Mouse (Mus musculus) limb, embryonic 14.5 days (tissue): ENCODE measurements at regions not wholly inside any gene's neighbourhood (a gene's known extent, or its start where the extent isn't known, plus 50 kb on each side); places are given as distances from the start of the nearest gene placed in this dataset.
"Not testable (repeated sequence)": the region's sequence is repeated elsewhere in the genome, so short reads cannot be mapped to it uniquely, and the experiment has no call there.

Experiments
- ATAC-seq: fragments of 200-750 bp; cut with Nextera tagmentation; 2 replicates; pipeline ENCODE4 v1.8.0; 2017; ENCODE audit warnings: low read depth, moderate number of reproducible peaks, moderate TSS enrichment; ENCODE audit not compliant: low FRiP score
- DNase-seq: peaks from one replicate; pipeline ENCODE4 v3.0.0-alpha.2; 2015; ENCODE audit warnings: low spot score
- H3K27ac ChIP-seq: fragments of 300-500 bp; sonication (generic); replicated peaks from 2 replicates; pipeline ENCODE4 v1.5.1; 2014; ENCODE audit warnings: low read depth, mild to moderate bottlenecking, low read length, moderate library complexity, mixed read lengths
- H3K27me3 ChIP-seq: fragments of 300-500 bp; sonication (generic); 2 replicates; pipeline ENCODE4 v1.6.1; 2014; ENCODE audit warnings: low read length, mixed read lengths; ENCODE audit not compliant: control insufficient read depth, insufficient read depth
- H3K36me3 ChIP-seq: fragments of 300-500 bp; sonication (generic); 2 replicates; pipeline ENCODE4 v1.6.1; 2014; ENCODE audit warnings: mild to moderate bottlenecking, low read length, moderate library complexity, mixed read lengths; ENCODE audit not compliant: control insufficient read depth, insufficient read depth
- H3K4me1 ChIP-seq: fragments of 300-500 bp; sonication (generic); 2 replicates; pipeline ENCODE4 v1.6.1; 2014; ENCODE audit warnings: antibody characterized with exemption, low read length, mixed read lengths; ENCODE audit not compliant: control insufficient read depth, insufficient read depth
- H3K4me2 ChIP-seq: fragments of 300-500 bp; sonication (generic); replicated peaks from 2 replicates; pipeline ENCODE4 v1.6.1; 2014; ENCODE audit warnings: low read depth, mild to moderate bottlenecking, low read length, moderate library complexity; ENCODE audit not compliant: severe bottlenecking
- H3K4me3 ChIP-seq: fragments of 300-500 bp; sonication (generic); replicated peaks from 2 replicates; pipeline ENCODE4 v1.5.1; 2014; ENCODE audit warnings: low read length
- H3K9ac ChIP-seq: fragments of 300-500 bp; sonication (generic); 2 replicates; pipeline ENCODE4 v1.6.1; 2014; ENCODE audit warnings: mild to moderate bottlenecking, low read depth, low read length, moderate library complexity; ENCODE audit not compliant: severe bottlenecking
- H3K9me3 ChIP-seq: fragments of 300-500 bp; sonication (generic); 2 replicates; pipeline ENCODE4 v1.6.1; 2016; ENCODE audit warnings: low read length; ENCODE audit not compliant: control insufficient read depth
- POLR2A ChIP-seq: fragments of 200-500 bp; IDR thresholded peaks from 2 replicates; pipeline ENCODE4 v1.8.0; 2012; ENCODE audit warnings: inconsistent platforms, mild to moderate bottlenecking, moderate library complexity, borderline replicate concordance; ENCODE audit not compliant: insufficient read depth, insufficient read length; ENCODE audit errors: extremely low read depth
- WGBS: fragments of 180-500 bp; shearing (Covaris S2); extraction: QIAGEN DNeasy Blood & Tissue Kit; methylation state at CpG from one replicate; pipeline ENCODE4 v1.1.7; 2014; 5-methylcytosine and 5-hydroxymethylcytosine counted together

GRCm38 (mm10) chr12:77894238-77894637 is 299.8 kb upstream of the Gm6657 start:
- Histone ChIP-seq H3K9me3 (no peaks in the 10 kb centered on the region), H3K4me2 (no peak overlapping the region), H3K9ac (no peak overlapping the region), H3K36me3 (no peaks in the 10 kb centered on the region), H3K4me1 (no peaks in the 10 kb centered on the region), H3K4me3 (no peak overlapping the region), H3K27me3 (no peaks in the 10 kb centered on the region), H3K27ac (no peak overlapping the region)
- no peak for DNase-seq
- no peak for TF ChIP-seq POLR2A
- ATAC-seq, result no peak

- H3K4me3 ChIP-seq, result no peak overlapping the region
- no peaks in the 10 kb centered on the region for H3K36me3 ChIP-seq
- no peaks in the 10 kb centered on the region for H3K4me1 ChIP-seq
- no peak overlapping the region for H3K27ac ChIP-seq
- H3K9ac ChIP-seq, result no peak overlapping the region
- no peaks in the 10 kb centered on the region for H3K27me3 ChIP-seq
- no peak for TF ChIP-seq POLR2A
- no peaks in the 10 kb centered on the region for H3K9me3 ChIP-seq
- no peak for ATAC-seq
- no peak for DNase-seq
- H3K4me2 ChIP-seq, result no peak overlapping the region
- WGBS, result 45% methylated on average over 2 of the region's 2 CpGs
Observed at GRCm38 (mm10) chr12:77895508-77895907, 298.5 kb upstream of the Gm6657 start.

GRCm38 (mm10) chr12:77898974-77899373 is 295.1 kb upstream of the Gm6657 start:
- 81% methylated on average over 2 of the region's 2 CpGs for WGBS
- H3K27ac ChIP-seq, H3K27me3 ChIP-seq, H3K4me1 ChIP-seq, H3K4me2 ChIP-seq, H3K9ac ChIP-seq, ATAC-seq, H3K9me3 ChIP-seq, H3K4me3 ChIP-seq, DNase-seq, H3K36me3 ChIP-seq: not testable (repeated sequence)

- WGBS, result 93% methylated on average over 1 of the region's 1 CpGs
- no peak overlapping the region for H3K4me2 ChIP-seq
- H3K27ac ChIP-seq, result no peak overlapping the region
- no peaks in the 10 kb centered on the region for H3K4me1 ChIP-seq
- no peaks in the 10 kb centered on the region for H3K36me3 ChIP-seq
- no peak for ATAC-seq
- no peak for DNase-seq
- H3K27me3 ChIP-seq, result no peaks in the 10 kb centered on the region
- no peak for TF ChIP-seq POLR2A
- no peak overlapping the region for H3K4me3 ChIP-seq
- H3K9ac ChIP-seq, result no peak overlapping the region
- H3K9me3 ChIP-seq, result no peaks in the 10 kb centered on the region
Observed at GRCm38 (mm10) chr12:77901254-77901653, 292.8 kb upstream of the Gm6657 start.

- no peaks in the 10 kb centered on the region for H3K27me3 ChIP-seq
- ATAC-seq (no peak), DNase-seq (no peak)
- no peaks in the 10 kb centered on the region for H3K9me3 ChIP-seq
- H3K4me2 ChIP-seq, result no peak overlapping the region
- H3K4me3 ChIP-seq, result no peak overlapping the region
- no peak overlapping the region for H3K9ac ChIP-seq
- no peaks in the 10 kb centered on the region for H3K36me3 ChIP-seq
- WGBS, result 35% methylated on average over 4 of the region's 4 CpGs
- H3K4me1 ChIP-seq, result no peaks in the 10 kb centered on the region
- H3K27ac ChIP-seq, result no peak overlapping the region
- no peak for TF ChIP-seq POLR2A
Observed at GRCm38 (mm10) chr12:77912863-77913554, 281.0 kb upstream of the Gm6657 start.

GRCm38 (mm10) chr12:77928729-77929128 is 265.3 kb upstream of the Gm6657 start:
- H3K4me3 ChIP-seq, result no peak overlapping the region
- H3K27ac ChIP-seq, result no peak overlapping the region
- H3K36me3 ChIP-seq, result no peaks in the 10 kb centered on the region
- H3K4me1 ChIP-seq, result no peaks in the 10 kb centered on the region
- WGBS, result 45% methylated on average over 4 of the region's 4 CpGs
- no peak for ATAC-seq
- no peak overlapping the region for H3K4me2 ChIP-seq
- no peaks in the 10 kb centered on the region for H3K27me3 ChIP-seq
- DNase-seq, result no peak
- no peak for TF ChIP-seq POLR2A
- H3K9ac ChIP-seq, result no peak overlapping the region
- H3K9me3 ChIP-seq, result no peaks in the 10 kb centered on the region
